Mouse (Mus musculus) layer of hippocampus, adult 2 months (tissue): Measurements from ENCODE around the gene Axl. TPM values are rescaled to one million over a fixed set of nuclear protein-coding genes. Genes with fewer than 3 reads are reported as not detected.

Experiments used
- DNase-seq, 2 experiments: peaks; one replicate each; pipeline ENCODE4 v3.0.0; 2022; ENCODE audit warnings: low spot score in 2 of 2
- H3K27ac ChIP-seq: fragments of 200-600 bp; 2 replicates; pipeline ENCODE4 v1.8.1; 2022
- H3K4me3 ChIP-seq: fragments of 200-600 bp; 2 replicates; pipeline ENCODE4 v1.8.1; 2022; ENCODE audit warnings: mild to moderate bottlenecking
- CTCF ChIP-seq: fragments of 200-600 bp; conservative IDR thresholded peaks from 2 replicates; pipeline ENCODE4 v1.8.1; 2022; ENCODE audit warnings: antibody characterized with exemption, mild to moderate bottlenecking, moderate library complexity
- long read RNA-seq, 2 experiments: library from polyadenylated mRNA; stranded (forward); transcript quantifications; one replicate each; pipeline ENCODE4 v2.0.0; 2021; ENCODE audit warnings: borderline mapping rate in 2 of 2
- total RNA-seq, 2 experiments: library from RNA; stranded (reverse); gene quantifications; 2 replicates each; pipeline ENCODE4 v1.2.3; 2021

The Axl gene
- 10 to 100 TPM; 36.6 to 41.1 TPM for total RNA-seq
- long read RNA-seq, experiment 1, full-length matches to known transcripts = 33 of 41 reads
- long read RNA-seq, experiment 1, partial matches to known transcripts = 3 of 41 reads
- long read RNA-seq, experiment 1, other reads (novel, unspliced or antisense) = 5 of 41 reads
- long read RNA-seq, experiment 2, full-length matches to known transcripts = 37 of 60 reads
- long read RNA-seq, experiment 2, partial matches to known transcripts = 10 of 60 reads
- long read RNA-seq, experiment 2, other reads (novel, unspliced or antisense) = 13 of 60 reads

GRCm38 (mm10) chr7:25788220-25789128 is at the start of gene Axl:
Axl (minus strand) TSS chr7:25788705.
- no peak for TF ChIP-seq CTCF
- DNase-seq = peak; percentile 42 to 63
- peak within 1 kb of the TSS; percentile 49 for H3K4me3 ChIP-seq
- H3K27ac ChIP-seq = peak within 1 kb of the TSS; percentile 82

- H3K4me3 ChIP-seq = no peak overlapping the region
- DNase-seq = no peak
- no peak for TF ChIP-seq CTCF
- H3K27ac ChIP-seq = no peak overlapping the region
These were observed 46.8 kb upstream of the Axl start for GRCm38 (mm10) chr7:25835188-25835891.

- H3K27ac ChIP-seq = no peak overlapping the region
- DNase-seq = no peak
- no peak overlapping the region for H3K4me3 ChIP-seq
- no peak for TF ChIP-seq CTCF
These were observed 43.3 kb upstream of the Axl start for GRCm38 (mm10) chr7:25831557-25832530.

- TF ChIP-seq CTCF = no peak
- no peak overlapping the region for H3K27ac ChIP-seq
- DNase-seq = no peak
- H3K4me3 ChIP-seq = no peak overlapping the region
These were observed 41.7 kb upstream of the Axl start for GRCm38 (mm10) chr7:25830251-25830650.

- TF ChIP-seq CTCF = no peak
These were observed 38.7 kb upstream of the Axl start for GRCm38 (mm10) chr7:25827199-25827598.

GRCm38 (mm10) chr7:25826029-25826428 is 37.5 kb upstream of the Axl start:
- DNase-seq = no peak
- TF ChIP-seq CTCF = no peak
- Histone ChIP-seq H3K27ac (no peak overlapping the region), H3K4me3 (no peak overlapping the region)

More at GRCm38 (mm10) chr7:25827199-25827598, 38.7 kb upstream of the Axl start:
- Histone ChIP-seq H3K4me3 (no peak overlapping the region), H3K27ac (no peak overlapping the region)
- DNase-seq = no peak

- DNase-seq = no peak
- TF ChIP-seq CTCF = no peak
- Histone ChIP-seq H3K4me3 (no peak overlapping the region), H3K27ac (no peak overlapping the region)
These were observed 36.5 kb upstream of the Axl start for GRCm38 (mm10) chr7:25825043-25825442.

GRCm38 (mm10) chr7:25816241-25816919 is 27.9 kb upstream of the Axl start, which contains the start of gene Cyp2s1:
Cyp2s1 (minus strand) TSS chr7:25816913.
- Histone ChIP-seq H3K4me3 (peak within 1 kb of the TSS; percentile 53), H3K27ac (no peak within 1 kb of the TSS)
- DNase-seq = no peak
- TF ChIP-seq CTCF = no peak

- TF ChIP-seq CTCF = no peak
- Histone ChIP-seq H3K27ac (no peak overlapping the region), H3K4me3 (no peak overlapping the region; the same call in 1 of the 2 replicates)
- no peak for DNase-seq
These were observed 27.1 kb upstream of the Axl start for GRCm38 (mm10) chr7:25815571-25815970.

GRCm38 (mm10) chr7:25814711-25815110 is 26.2 kb upstream of the Axl start:
- Histone ChIP-seq H3K27ac (no peak overlapping the region), H3K4me3 (no peak overlapping the region)
- DNase-seq = no peak
- TF ChIP-seq CTCF = no peak

- no peak for DNase-seq
- no peak for TF ChIP-seq CTCF
- no peak overlapping the region for H3K4me3 ChIP-seq
- no peak overlapping the region for H3K27ac ChIP-seq
These were observed 23.7 kb upstream of the Axl start for GRCm38 (mm10) chr7:25812195-25812594.
